Mouse (Mus musculus) frontal cortex, postnatal 10 days (tissue): ENCODE measurements around the gene Mtif3.
"Not testable (repeated sequence)": the region's sequence is repeated elsewhere in the genome, so short reads cannot be mapped to it uniquely, and the experiment has no call there.

ENCODE experiments used
- DNase-seq, 2 experiments: peaks; one replicate each; pipeline ENCODE4 v3.0.0; 2022; ENCODE audit warnings: low spot score in 2 of 2, mixed read lengths in 1 of 2

The Mtif3 gene

DNA sequence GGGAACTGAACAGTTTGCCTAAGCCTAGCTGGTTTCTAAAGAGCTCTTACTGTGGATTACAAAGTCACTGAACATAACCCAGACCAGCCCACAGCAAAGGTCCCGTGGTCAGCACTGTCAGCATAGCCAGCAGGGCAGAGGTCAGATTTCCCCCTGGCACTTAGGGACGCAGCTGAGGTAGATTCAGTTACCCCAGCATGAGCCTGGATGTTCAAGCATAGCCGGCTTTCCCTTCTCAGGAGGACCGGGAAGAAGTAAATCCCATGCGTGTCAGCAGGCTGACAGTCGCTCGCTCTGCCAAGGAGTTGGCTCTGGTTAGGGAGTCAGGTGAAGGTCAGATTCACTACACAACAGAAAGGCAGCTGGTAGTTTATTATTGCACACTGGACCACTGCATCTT is 9.0 kb downstream of the Mtif3 start:
- no peak for DNase-seq

DNA sequence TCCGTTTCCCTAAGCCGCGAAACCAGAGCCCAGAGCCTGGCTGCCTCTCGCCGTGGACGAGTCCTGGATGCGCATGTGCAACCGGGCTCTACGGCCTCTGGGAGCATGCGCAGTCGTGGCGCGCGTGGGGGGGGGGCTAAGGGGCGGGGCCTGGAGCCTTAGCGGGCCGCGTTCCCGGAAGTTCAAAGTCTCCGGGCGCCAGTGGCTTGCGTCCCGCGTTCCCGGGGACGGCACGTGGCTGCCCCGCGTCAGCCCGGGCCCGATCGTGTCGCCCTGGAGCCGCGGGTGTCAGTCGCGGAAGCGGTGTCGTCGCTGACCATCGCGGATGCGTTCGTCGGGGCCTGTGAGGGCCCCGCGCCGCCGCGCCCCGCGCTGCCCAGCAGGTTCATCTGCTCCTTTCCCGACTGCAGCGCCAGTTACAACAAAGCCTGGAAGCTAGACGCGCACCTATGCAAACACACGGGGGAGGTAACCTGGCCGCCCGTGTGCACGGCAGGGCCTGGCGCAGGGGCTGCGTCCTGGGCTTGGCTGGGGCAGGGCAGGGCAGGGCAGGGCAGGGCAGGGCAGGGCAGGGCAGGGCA is 15.0 kb downstream of the Mtif3 start, which contains the start of gene Gtf3a:
TSS of gene Gtf3a (plus strand) at position 150 of the 581 bp plus-strand sequence.
- DNase-seq, result peak; percentile 28 to 71

DNA sequence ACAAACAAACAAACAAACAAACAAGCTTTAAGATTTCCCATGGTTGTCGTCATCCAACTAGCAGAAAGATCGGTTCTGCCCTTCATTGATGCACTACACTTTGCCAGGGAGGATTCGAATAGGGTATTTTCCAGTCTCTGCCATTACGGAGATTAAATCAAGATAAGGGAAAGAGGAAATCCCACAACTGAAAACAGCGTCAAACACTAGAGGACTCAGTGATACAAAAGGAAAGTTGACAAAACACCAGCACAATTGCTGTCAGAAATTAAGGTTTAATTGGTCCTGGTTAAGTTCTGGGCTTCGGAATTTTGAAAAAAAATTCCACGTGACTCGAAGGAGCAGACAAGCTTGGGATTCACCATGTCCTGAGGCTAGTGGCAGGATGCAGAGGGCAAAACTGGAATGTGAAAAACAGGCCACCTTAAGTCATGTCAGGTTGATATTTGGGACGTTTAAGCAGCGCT is 15.5 kb downstream of the Mtif3 start:
- no peak for DNase-seq

DNA sequence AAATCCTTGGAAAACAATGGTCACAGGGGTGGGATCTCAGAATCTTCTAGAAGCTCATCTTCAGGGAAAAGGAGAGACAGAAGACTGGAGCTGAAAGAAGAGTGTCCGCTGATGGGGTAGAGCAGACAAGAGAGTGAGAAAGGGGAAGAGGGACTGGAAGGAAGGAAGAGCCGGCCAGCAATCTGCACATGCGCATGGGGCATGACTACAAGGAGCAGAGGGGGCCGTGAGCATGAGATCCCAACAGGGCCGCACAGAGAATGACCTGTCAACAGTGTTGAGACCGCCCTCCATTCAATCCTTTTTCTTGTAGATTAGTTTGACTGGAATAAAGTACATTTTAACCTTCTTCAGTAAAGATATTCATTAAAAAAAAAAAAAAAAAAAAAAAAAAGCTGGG is 16.1 kb downstream of the Mtif3 start:
- no peak for DNase-seq

DNA sequence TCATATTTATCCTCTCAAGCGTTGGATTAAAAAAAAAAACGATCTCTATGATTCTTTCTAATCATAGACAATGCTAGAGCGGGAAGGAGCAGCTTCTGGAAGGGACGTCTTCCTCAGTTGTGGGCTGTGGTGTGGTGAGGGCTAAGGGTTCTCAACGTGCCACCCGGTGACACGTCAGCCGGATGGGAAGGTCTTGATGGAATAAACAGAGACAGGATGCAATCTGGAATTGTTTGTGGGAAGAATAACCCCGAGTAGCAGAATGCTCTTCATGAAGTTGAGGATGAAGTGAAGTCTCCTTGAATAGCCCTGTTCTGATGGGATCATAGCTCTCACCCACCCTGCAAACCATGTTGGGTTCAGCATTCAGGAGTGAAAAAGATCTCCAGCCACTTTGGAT is 16.9 kb downstream of the Mtif3 start:
- no peak for DNase-seq

DNA sequence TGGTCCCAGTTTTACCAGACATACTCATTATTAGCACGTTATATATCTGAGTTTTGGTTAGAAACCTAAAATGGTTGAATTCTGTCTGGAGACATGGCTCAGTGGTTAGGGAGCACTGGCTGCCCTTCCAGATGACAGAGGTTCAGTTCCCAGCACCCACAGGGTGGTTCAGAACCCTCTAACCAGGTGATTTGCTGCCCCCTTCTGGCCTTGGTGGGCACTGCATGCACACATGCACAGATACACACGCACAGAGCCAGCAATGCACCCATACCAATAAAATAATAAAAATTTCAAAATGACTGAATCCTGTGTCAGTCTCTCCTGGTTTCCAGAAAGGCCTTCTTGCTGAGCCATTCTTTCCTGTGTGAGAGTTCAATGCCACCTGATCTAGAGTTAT is 19.0 kb downstream of the Mtif3 start:
- DNase-seq, result no peak

DNA sequence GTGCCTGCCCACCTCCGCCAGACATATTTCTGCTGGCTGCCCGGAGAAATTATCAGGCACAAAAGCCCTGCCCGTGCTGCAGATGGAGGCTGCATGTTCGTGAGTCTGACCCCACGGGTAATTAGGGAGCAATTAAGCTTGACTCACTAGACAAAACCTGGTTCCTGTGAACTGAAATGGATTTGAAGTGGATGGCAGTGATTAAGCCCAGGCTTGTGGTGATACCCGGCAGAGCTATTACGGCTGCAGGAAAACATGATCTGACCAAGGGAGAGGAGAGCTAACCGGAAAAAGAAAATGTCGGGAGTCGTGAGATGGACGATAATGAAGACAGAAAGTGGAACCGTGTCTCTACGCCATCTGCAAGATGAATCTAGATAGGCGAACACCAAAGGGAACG is 20.6 kb downstream of the Mtif3 start:
- no peak for DNase-seq

DNA sequence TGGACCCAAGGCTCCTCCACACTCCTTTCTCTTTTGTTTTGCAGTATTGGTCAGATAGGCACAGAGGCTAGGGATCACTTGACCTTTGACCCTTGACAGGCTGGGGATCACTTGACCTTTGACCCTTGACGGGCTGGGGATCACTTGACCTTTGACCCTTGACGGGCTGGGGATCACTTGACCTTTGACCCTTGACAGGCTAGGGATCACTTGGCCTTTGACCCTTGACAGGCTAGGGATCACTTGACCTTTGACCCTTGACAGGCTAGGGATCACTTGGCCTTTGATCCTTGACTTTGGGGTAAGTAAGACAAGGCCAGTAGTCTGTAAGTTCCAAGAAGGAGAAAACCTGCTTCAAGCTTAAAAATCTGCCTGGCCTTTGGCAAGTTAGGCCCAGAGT is 21.7 kb downstream of the Mtif3 start:
- DNase-seq, result not testable (repeated sequence)

DNA sequence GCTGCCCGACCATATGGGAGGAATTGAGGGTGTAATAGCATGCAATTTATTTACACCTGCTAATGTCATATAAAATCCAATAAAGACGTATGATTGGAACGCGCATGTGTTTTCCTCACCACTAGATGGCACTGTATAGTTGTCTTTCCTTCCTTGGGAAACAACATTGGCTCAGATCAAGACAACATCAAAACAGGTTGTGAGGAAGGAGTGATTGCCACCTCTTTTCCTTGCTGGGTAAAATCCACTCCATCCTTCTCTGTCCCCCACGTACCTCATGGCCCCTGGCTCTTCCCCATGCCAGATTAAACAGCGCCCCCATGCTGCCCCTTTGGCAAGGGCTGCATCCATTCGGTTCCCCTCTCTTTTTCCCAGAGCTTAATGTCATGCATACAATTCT is 23.4 kb downstream of the Mtif3 start:
- no peak for DNase-seq

DNA sequence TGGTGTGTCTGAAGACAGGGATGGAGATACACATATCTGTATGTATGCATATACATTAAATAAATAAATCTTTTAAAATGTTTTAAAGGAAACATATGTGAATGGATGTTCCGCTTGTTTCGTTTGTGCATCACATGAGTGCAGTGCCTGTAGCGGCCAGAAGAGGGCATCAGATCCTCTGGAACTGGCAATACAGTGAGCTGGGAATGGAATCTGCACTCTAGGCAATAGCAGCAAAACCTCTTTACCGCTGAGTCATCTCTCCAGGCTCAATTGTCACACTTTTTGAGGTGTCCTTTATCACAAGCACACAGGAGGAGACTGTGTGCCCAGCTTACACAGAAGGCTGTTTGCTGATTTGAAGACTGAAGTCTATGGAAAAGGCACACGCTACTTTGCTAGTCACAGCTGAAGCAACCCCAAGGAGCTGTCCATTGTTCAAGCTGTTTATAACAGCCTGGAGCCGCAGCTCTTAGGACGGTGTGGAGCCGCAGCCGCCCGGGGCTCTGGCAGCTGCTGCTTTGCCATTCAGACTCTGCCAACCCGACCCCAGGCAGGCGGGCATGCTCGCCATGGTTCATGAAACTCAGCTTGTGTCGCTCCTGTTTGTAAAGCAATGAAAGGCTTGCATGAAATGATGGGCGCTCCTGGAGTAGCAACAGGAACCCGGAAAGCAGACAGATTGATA is 24.3 kb downstream of the Mtif3 start:
- no peak for DNase-seq

DNA sequence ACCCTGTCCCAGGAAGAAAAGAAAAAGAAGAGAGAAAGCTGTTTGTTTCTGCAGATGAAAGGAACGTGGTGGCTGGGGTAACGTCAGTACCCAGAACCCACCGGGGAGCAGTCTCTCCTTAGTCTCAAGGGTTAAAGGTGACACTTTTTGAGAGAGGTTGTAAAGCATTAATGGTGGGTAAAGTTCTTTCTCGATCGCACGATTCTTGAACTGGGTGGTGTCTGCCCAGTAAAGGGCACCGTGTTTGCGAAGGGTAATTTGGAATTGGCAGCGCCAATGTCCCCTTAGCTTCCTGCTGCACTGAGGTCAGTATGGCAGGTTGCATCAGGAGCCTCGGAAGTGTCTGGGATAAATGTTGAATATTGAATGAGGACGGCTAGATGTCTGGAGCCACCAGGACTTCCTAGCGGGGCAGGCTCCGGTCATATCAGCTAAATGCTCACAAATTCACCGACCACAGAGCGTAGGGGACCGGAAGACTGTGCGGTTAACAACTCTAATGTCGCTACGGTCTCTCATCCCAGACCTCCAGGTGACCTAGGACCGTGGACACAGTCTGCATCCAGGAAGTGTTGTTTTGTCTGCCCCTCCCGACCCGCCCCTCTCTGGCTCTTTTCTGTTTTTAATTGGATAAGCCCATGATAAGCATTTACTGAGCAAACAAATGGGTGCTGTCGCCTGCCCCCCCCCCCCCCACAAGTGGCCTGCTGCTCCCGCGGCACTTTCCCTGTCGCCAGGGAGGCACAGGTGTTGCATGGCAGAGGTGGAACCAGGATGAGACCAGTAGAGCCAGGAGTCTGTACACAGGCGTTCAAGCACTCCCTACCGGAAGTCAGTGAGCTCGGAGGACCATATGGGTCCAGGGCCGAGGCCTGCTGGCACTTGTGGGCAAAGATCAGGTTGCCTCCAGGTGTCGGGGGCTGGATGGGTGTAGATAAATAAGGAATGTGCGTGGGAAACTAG is 25.8 kb downstream of the Mtif3 start:
- DNase-seq, result no peak

DNA sequence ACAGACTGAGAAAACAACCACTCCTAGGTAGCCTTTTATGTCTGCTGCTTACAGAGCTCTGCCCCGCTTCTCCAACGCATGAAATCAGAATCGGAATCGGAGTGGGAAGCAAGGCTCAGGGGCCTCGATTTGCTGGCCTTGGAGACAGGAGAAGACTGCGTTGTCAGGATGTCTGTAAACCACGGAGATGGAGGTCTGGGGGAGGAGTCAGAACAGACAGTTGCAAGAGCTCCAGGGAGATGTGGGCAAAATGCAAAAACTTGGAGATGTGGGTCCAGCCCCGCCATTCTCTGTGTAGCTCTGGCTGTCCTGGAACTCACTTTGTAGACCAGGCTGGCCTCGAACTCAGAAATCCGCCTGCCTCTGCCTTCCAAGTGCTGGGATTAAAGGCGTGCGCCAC is 30.1 kb downstream of the Mtif3 start:
- no peak for DNase-seq

DNA sequence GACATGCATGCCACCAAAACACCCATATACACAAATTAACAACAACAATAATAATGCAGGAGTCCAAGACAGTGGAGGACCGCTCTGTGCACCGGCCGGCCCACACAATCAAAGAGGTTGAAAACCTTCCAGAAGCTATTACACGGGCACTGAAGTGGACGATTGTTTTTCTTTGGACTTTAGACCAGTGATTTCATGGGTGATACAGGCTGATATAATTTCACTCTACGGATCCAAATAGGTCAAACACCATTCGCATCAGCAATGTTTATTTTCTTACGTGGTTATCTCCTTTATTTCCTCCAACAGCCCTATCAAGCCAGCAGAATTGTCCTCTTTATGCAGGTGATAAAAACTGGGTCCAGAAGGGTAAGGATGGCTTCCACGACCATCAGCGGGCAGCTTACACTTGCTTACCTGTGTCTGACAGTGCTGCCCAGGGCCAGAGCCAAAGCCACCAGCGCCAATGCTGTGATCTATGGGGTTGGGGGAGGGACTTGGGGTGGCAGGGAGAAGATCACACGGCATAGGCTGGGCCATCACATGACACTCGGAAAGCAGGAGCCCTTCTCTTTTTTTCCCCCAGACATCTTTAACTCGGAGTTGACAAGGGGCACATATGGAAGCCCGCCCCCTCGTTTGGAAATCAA is 31.6 kb downstream of the Mtif3 start:
- DNase-seq, result no peak

DNA sequence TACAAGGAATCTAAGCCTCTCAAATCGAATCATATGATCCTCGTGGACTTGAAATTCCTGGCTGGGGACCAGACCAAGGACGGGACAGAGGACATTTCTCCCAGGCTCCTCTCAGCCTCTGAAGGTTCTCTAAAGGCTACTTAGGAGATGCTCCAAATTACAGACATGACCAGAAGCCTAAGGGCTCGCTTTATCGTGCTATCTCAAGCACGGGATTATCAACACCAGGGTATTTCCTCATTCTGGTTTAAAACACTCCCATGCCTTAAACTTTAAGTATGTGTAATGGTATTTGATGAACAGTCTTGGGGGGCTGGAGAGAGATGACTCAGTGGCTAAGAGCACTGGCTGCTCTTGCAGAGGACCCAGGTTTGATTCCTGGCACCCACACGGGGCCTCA is 32.2 kb downstream of the Mtif3 start:
- DNase-seq, result no peak

DNA sequence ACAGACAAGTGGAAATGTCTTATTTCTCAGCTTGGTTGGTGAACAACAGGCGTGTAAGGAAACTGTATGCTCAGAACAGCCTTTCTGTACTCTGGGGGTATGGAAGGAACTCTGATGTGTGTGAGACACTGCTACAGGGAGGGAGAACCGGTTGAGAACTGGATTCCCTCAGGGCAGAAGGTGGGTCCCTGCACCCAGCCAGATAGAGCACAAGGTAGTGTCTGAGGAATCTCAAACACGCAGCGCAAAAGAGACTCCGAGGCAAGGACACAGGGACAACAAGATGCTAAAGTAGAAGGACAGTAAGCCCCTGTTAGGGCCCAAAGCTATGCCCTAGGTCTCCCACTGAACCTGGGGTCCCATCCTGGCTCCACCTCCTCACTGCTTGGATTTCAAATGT is 36.9 kb downstream of the Mtif3 start:
- DNase-seq, result no peak

DNA sequence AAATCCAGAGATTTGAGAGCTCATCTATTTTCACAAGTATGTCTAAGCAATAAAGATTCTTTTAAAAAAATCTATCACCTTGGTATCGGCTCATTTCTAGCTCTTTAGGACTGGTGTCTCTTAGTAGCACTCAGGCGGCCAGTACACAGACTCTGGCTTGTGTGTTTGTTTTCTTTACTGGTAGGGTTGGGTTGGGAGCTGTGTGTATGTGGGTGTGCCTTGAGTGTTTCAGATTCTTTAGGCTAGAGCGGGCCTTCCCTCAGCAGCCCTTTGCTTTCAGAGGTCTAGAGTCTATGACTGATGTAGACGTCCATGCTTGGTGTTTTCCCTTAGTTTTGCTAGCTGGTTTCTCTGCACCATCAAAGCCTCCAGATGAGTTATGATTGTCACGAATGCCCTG is 40.1 kb downstream of the Mtif3 start:
- no peak for DNase-seq

DNA sequence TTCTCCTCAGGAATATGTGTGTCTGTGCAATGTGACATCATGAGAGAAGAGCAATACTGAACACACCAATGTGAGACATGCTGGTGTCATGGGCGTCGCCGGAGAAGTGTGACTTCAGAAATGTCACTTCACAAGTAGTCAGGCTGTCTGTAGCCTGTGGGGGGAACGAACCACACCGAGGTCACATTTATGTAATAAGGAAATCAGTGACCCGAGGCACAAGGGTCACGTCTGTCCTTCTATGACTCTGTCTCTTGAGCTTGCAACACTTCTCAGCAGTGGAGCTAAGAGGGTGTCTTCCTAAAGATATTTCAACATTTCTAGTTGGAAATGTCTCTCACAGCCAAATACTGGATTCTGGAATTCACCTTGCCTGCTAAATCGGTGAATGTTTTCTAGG is 42.4 kb downstream of the Mtif3 start:
- DNase-seq, result no peak

DNA sequence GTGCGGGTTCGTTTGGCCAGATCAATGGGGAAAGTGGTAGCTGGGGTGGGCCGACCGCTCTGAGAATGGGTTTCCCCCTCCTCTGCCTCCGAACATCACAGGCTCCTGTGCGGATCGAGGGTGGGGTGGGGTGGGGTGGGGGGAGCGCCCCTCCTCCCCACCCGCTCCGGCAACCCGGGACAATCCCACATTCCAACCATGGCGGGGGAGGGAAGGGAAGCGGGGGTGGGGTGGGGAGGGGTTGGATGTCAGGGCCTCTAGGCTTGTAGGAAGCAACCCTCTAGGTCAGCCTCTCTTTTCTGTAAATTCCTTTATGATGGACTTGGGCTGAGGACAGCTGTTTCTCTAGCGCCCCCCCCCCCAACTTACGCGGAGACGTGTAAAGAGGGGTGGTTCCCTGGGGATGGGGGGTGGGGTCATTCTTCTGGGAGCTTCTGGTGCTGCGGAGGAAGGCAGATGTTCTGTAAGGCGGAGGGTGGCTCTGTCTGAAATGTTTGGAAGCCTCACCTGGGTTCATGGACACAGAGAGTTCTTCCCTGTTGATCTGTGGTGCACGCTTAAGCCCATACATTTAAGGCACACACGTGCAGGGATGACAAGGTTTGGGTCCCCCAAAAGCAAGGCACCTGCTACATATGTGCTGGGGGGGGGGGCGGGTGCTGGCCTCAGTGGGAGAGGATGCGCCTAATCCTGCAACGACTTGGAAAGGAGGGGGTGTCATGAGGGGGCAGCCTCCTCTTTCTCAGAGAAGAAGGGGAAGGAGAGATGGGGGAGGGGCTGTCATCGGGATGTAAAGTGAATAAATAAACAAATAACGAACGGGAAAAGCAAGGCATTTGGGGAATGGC is 43.1 kb downstream of the Mtif3 start:
- no peak for DNase-seq

DNA sequence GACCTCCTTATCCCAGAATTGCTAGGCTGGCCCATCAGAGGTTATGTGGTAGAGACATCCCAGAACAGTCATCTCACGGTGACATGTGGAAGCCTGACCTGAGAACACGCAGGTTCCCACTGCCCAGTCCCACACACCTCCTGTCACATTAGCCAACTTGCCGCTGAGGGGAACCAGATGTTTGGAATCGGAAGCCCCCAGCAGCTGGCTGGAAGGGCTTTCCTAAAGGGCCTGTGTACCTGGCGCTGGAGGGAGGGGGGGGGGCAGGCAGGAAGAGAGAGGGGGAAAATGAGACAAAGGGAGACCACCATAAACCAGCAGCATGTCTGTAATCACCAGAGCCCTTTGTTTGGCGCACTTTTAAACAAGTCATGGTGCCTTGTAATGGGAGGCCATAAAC is 43.7 kb downstream of the Mtif3 start:
- DNase-seq, result no peak

DNA sequence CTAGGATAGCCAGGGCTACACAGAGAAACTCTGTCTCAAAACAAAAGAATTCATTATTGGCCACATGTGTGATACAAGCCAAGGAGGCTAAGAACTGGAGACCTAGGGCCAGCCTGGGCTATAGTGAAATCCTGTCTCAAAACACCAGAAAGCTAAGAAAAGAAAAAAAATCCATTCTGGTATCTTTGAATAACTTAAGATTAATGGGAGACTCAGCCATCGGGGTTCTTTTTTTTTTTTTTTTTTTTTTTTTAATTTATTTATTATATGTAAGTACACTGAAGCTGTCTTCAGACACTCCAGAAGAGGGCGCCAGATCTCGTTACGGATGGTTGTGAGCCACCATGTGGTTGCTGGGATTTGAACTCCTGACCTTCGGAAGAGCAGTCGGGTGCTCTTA is 46.2 kb downstream of the Mtif3 start:
- DNase-seq, result not testable (repeated sequence)

DNA sequence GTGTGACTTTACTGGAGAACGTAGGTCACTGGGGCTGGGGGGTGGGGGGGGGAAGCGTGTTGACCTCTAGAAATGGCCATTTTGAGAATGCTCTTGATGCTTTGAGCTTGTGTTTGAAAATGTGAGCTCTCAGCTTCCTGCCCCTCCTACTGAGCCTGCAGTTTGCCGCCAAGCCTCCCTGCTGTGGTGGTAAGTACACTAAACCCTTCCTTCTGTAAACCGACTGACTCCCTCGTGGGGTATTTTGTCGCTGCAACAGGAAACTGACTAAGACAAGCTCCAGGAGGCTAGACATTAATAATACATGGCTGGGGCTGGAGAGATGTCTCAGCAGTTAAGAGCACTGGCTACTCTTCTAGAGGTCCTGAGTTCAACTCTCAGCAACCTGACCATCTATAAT is 46.8 kb downstream of the Mtif3 start:
- no peak for DNase-seq
